Mouse (Mus musculus) hindbrain, embryonic 15.5 days (tissue): ENCODE data around the gene Rfc5. TPM values are rescaled to one million over a fixed set of nuclear protein-coding genes. Genes with fewer than 3 reads are reported as not detected.
A peak's percentile ranks its signal among the peaks of the same experiment; 100 is the strongest.

ENCODE experiments used
- ATAC-seq: fragments of 200-750 bp; cut with Nextera tagmentation; 2 replicates; pipeline ENCODE4 v1.8.0; 2017; ENCODE audit warnings: low read depth, moderate number of reproducible peaks, moderate TSS enrichment; ENCODE audit not compliant: low FRiP score
- H3K27ac ChIP-seq: fragments of 300-500 bp; sonication (generic); replicated peaks from 2 replicates; pipeline ENCODE4 v1.5.1; 2015; ENCODE audit warnings: mild to moderate bottlenecking, inconsistent platforms
- H3K27me3 ChIP-seq: fragments of 300-500 bp; sonication (generic); 2 replicates; pipeline ENCODE4 v1.6.1; 2015; ENCODE audit warnings: control low read depth, inconsistent platforms
- H3K36me3 ChIP-seq: fragments of 300-500 bp; sonication (generic); 2 replicates; pipeline ENCODE4 v1.6.1; 2015; ENCODE audit warnings: control low read depth, inconsistent platforms
- H3K4me1 ChIP-seq: fragments of 300-500 bp; sonication (generic); replicated peaks from 2 replicates; pipeline ENCODE4 v1.6.1; 2015; ENCODE audit warnings: control low read depth, inconsistent platforms
- H3K4me2 ChIP-seq: fragments of 300-500 bp; sonication (generic); 2 replicates; pipeline ENCODE4 v1.6.1; 2015; ENCODE audit warnings: moderate library complexity, mild to moderate bottlenecking, inconsistent platforms
- H3K4me3 ChIP-seq: fragments of 300-500 bp; sonication (generic); 2 replicates; pipeline ENCODE4 v1.5.1; 2015; ENCODE audit warnings: mild to moderate bottlenecking, inconsistent platforms
- H3K9ac ChIP-seq: fragments of 300-500 bp; sonication (generic); 2 replicates; pipeline ENCODE4 v1.6.1; 2015; ENCODE audit warnings: inconsistent platforms
- H3K9me3 ChIP-seq: fragments of 300-500 bp; sonication (generic); 2 replicates; pipeline ENCODE4 v1.6.1; 2016; ENCODE audit warnings: control low read depth, inconsistent platforms
- WGBS: fragments of 180-500 bp; shearing (Covaris S2); methylation state at CpG from one replicate; pipeline ENCODE4 v1.1.7; 2015; 5-methylcytosine and 5-hydroxymethylcytosine counted together
- polyA plus RNA-seq: library from polyadenylated mRNA; unstranded; fragments of >200 nt; fragmentation: Nextera tagmentation; extraction: Ambion mirVana; gene quantifications from 2 replicates; pipeline ENCODE4 v1.2.1, GENCODE M21; 2015

Rfc5 gene
- polyA plus RNA-seq, 1 experiment from 2014 or later = 30.2 TPM

DNA sequence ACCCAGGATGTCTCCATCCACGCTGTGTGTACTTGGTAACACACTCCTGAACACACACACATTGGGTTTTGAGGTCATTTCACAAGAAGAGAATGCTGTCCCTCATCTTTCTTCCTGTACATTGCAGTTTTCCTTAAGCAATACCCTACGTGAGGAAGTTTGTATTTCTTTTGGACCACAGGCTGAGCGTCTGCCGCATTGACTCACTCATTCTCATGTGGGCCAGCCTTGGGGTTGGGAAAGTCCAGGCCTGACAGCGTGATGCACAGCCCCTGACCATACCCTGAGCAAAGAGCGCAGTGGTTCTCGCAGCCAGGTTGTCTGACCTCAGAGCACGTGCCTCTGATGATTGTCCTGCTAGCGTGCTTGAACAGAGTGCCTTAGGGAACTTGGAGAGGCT, 15.4 kb downstream of the Rfc5 start:
- Histone ChIP-seq H3K36me3 (peaks cover 63% of the 10 kb centered on the region), H3K9ac (no peak overlapping the region), H3K4me1 (no peaks in the 10 kb centered on the region), H3K27me3 (no peaks in the 10 kb centered on the region), H3K9me3 (no peaks in the 10 kb centered on the region), H3K4me3 (no peak overlapping the region), H3K27ac (no peak overlapping the region), H3K4me2 (no peak overlapping the region)
- ATAC-seq = no peak
- 95% methylated on average over 9 of the region's 9 CpGs for WGBS

DNA sequence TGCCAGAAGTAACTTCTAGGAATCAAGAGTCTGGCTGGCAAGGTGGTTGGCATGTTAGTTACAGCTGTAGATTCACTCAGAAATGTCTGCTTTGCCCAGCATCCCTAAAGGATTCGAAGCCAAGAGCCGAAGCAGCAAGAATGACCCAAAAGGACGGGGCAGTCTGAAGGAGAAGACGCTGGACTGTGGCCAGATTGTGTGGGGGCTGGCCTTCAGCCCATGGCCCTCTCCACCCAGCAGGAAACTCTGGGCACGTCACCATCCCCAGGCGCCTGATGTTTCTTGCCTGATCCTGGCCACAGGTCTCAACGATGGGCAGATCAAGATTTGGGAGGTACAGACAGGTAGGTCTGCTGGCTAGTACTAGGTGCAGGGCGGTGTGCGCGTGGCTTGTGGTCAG, 18.3 kb downstream of the Rfc5 start:
- 84% methylated on average over 10 of the region's 10 CpGs for WGBS
- no peak for ATAC-seq
- Histone ChIP-seq H3K27ac (no peak overlapping the region), H3K9ac (no peak overlapping the region), H3K4me1 (no peaks in the 10 kb centered on the region), H3K36me3 (peaks cover 55% of the 10 kb centered on the region), H3K4me3 (no peak overlapping the region), H3K27me3 (no peaks in the 10 kb centered on the region), H3K4me2 (no peak overlapping the region), H3K9me3 (no peaks in the 10 kb centered on the region)

DNA sequence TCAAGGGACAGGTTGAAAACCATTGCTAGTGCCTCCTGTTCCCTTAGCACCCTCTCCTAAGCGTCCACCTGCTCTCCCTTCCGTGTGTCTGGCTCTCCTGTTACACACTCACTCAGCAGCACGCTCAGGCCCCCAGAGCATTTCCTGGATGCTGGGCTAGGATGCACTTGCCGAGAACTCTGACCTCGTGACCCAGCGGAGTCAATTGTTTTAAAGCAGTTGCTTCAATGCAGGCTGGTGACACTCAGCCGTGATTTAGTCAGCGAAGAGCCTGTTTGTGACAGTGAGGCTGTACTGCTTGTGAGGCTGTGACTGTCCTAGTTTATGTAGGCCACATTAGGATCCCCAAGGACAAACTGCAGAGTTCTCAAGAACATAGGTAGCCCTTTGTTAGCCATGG, 21.6 kb downstream of the Rfc5 start:
- 39% methylated on average over 8 of the region's 8 CpGs for WGBS
- Histone ChIP-seq H3K4me1 (peaks cover 5% of the 10 kb centered on the region; the same call in 1 of the 2 replicates), H3K27me3 (no peaks in the 10 kb centered on the region), H3K9ac (no peak overlapping the region), H3K4me3 (no peak overlapping the region), H3K4me2 (no peak overlapping the region), H3K36me3 (peaks cover 42% of the 10 kb centered on the region), H3K9me3 (no peaks in the 10 kb centered on the region), H3K27ac (no peak overlapping the region)
- ATAC-seq = no peak

DNA sequence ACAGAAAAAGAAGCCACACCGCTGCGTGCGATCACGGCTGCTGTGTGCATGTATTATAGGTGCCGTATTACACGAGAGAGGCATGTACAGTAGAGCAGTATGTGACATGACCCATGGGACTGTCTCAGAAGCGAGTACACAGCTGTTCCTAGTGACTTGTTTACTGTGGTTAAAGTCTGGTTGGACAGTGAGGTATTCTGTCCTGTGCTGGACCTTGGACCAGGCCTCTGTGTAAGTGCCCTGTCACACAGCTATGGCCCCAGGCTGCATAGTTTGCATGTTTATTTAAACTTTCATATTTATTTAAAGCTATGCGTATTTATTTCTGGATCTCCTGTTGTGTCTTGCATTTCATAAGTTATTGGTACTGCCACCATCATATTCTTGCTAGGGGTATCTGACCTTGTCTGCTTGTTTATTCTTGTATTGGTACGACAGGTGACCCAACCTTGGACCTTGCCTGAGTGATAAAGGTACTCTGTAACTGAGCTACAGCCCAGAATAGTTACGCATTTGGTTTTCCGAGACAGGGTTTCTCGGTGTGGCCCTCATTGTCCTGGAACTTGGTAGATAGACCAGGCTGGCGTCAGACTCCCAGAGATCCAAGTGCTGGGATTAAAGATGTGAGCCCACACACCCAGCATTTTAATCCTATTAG, 22.8 kb downstream of the Rfc5 start:
- WGBS = 92% methylated on average over 13 of the region's 13 CpGs
- H3K27me3 ChIP-seq = no peaks in the 10 kb centered on the region
- H3K4me1 ChIP-seq = peaks cover 8% of the 10 kb centered on the region
- ATAC-seq = no peak
- no peak overlapping the region for H3K4me2 ChIP-seq
- H3K36me3 ChIP-seq = peaks cover 31% of the 10 kb centered on the region
- H3K27ac ChIP-seq = no peak overlapping the region
- H3K9ac ChIP-seq = no peak overlapping the region
- H3K9me3 ChIP-seq = no peaks in the 10 kb centered on the region
- H3K4me3 ChIP-seq = no peak overlapping the region

DNA sequence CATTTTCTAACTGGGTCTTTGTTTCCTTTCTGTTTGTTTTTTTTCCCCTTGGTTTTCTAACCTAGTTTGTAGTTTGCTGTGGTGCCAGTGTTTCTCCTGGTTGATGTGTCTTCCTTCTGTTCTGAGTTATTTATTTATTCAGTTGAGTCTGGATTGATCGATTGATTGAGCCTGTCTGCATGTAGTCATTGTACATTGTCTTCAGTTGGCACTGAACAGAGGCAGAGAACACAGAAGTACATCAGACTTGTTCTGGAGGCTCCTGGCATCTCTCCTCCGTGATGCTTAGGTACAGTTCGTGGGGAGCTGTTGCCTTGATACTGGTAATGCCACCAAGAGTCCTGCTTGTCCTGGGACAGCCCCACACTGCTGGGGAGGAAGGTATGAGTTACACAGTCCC, 24.0 kb downstream of the Rfc5 start:
- H3K9me3 ChIP-seq = no peaks in the 10 kb centered on the region
- H3K36me3 ChIP-seq = peaks cover 25% of the 10 kb centered on the region
- ATAC-seq = no peak
- no peaks in the 10 kb centered on the region for H3K27me3 ChIP-seq
- no peak overlapping the region for H3K4me2 ChIP-seq
- H3K27ac ChIP-seq = no peak overlapping the region
- H3K4me1 ChIP-seq = peaks cover 20% of the 10 kb centered on the region
- no peak overlapping the region for H3K9ac ChIP-seq
- no peak overlapping the region for H3K4me3 ChIP-seq
- WGBS = 85% methylated on average over 3 of the region's 3 CpGs

DNA sequence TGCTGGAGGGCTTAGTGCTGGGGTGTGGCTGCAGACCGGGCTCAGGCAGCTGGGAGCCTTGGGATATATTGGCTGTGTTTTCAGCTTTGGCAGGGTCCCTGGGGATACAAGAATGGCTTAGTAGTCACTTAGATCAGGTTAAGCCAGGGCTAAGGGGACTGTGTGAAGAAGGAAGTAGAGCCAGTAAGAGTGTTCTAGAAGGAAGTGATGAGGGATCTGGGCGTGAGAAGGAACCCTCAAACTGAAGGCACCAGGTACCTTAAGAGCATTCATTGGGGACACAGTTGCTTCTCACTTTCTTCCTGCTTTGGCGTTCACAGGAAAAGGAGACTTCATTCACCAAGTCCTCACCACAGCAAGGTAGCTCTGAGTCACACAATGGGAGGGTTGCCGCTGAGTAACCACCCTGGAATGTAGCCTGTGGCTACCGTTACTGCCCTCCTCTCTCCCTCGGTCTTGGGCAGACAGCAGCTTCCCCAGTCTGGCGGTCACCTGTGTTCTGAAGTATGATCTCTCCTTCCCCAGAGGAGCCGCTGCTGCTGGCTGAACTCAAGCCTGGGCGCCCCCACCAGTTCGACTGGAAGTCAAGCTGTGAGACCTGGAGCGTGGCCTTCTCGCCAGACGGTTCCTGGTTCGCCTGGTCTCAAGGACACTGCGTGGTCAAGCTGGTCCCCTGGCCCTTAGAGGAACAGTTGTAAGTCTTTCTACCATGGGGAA, 25.6 kb downstream of the Rfc5 start:
- peaks cover 36% of the 10 kb centered on the region for H3K4me1 ChIP-seq
- no peak for ATAC-seq
- H3K36me3 ChIP-seq = peaks cover 17% of the 10 kb centered on the region
- H3K27ac ChIP-seq = no peak overlapping the region
- WGBS = 63% methylated on average over 15 of the region's 15 CpGs
- H3K4me3 ChIP-seq = no peak overlapping the region
- H3K9me3 ChIP-seq = no peaks in the 10 kb centered on the region
- H3K9ac ChIP-seq = no peak overlapping the region
- no peak overlapping the region for H3K4me2 ChIP-seq
- no peaks in the 10 kb centered on the region for H3K27me3 ChIP-seq

DNA sequence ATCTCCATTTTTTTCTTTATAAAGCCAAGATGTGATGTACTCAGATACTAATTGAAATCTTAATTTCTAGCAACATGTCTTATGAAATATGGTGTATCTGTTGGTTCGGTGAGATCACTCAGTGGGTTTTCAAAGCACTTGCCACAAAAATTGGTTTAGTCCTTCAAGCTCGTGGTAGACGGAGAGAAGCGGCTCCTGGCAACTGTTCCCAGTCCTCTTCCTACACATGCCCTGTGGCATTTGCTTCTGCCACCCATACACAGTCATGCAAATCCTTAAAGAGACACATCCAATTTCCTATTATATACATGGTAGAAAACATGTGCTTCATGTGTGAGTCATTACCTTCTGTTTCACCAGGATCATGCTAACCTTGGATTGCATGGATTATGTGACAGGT, 27.3 kb downstream of the Rfc5 start:
- no peak overlapping the region for H3K9ac ChIP-seq
- no peak overlapping the region for H3K4me2 ChIP-seq
- no peak overlapping the region for H3K27ac ChIP-seq
- H3K36me3 ChIP-seq = peaks cover 17% of the 10 kb centered on the region
- H3K4me1 ChIP-seq = peaks cover 39% of the 10 kb centered on the region
- no peak overlapping the region for H3K4me3 ChIP-seq
- H3K27me3 ChIP-seq = no peaks in the 10 kb centered on the region
- WGBS = 77% methylated on average over 4 of the region's 4 CpGs
- no peaks in the 10 kb centered on the region for H3K9me3 ChIP-seq
- no peak for ATAC-seq

DNA sequence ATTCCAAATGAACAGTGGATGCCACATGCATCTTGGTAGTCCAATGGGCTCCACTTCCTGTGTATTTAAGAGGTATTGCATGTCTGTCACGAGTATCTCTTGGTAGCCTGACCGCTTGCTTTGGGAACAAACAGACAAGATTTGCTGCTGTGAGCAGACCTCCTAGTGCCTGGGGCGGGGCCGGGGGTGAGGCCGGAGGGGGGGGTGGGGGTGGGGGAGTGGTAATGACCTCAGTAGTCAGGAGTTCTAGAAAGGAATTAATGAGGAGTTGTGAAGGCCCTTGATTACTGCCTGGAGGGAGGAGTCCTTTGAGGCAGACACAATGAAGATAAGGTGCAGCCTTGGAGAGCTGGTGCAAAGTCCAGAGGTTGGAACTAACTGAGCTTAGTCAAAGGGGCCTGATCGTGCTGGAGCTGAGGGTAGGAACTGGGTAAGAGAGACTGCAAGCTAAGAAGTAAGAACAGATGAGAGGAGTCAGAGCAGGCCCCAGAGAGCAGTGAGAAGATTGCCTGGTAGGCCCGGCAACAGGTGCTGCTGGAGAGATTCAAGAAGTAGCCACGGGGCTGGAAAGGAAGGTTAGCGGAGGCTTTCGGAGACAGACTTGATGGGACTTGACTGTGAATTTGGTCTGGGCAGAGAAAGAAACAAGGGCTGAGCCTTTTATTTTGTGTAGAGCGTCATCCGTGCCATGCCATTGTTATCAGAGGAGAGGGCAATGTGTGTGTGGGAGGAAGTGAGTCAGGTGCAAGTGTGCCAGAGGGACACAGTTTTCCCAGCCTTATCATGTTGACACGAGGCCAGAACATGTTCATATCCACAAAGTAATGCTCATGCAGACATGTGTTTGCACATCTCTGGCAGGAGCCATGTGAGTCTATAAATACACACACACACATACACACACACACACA, 28.0 kb downstream of the Rfc5 start:
- no peaks in the 10 kb centered on the region for H3K9me3 ChIP-seq
- no peak for ATAC-seq
- H3K27ac ChIP-seq = no peak overlapping the region
- H3K9ac ChIP-seq = no peak overlapping the region
- H3K27me3 ChIP-seq = no peaks in the 10 kb centered on the region
- peaks cover 45% of the 10 kb centered on the region for H3K4me1 ChIP-seq
- H3K4me3 ChIP-seq = no peak overlapping the region
- no peak overlapping the region for H3K4me2 ChIP-seq
- 46% methylated on average over 13 of the region's 13 CpGs for WGBS
- peaks cover 15% of the 10 kb centered on the region for H3K36me3 ChIP-seq

DNA sequence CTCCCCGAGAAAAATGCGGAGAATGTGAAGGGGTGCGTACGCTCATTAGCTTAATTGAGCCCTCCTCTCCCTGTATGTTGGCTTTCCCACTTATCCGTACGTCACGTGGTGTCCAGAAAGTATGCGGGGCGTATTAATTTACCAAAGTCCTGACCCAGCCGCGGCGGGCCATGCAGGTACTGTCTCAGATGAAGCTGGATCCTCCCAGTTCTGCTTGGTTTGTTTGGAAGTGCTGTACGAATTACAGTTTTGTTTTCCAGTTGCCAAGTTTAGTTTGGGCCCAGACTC, 28.7 kb downstream of the Rfc5 start:
- 58% methylated on average over 13 of the region's 13 CpGs for WGBS
- Histone ChIP-seq H3K36me3 (peaks cover 8% of the 10 kb centered on the region; the same call in 1 of the 2 replicates), H3K4me2 (no peak overlapping the region), H3K27me3 (no peaks in the 10 kb centered on the region), H3K9me3 (no peaks in the 10 kb centered on the region), H3K9ac (no peak overlapping the region), H3K4me1 (peaks cover 51% of the 10 kb centered on the region), H3K4me3 (no peak overlapping the region), H3K27ac (no peak overlapping the region)
- ATAC-seq = no peak

DNA sequence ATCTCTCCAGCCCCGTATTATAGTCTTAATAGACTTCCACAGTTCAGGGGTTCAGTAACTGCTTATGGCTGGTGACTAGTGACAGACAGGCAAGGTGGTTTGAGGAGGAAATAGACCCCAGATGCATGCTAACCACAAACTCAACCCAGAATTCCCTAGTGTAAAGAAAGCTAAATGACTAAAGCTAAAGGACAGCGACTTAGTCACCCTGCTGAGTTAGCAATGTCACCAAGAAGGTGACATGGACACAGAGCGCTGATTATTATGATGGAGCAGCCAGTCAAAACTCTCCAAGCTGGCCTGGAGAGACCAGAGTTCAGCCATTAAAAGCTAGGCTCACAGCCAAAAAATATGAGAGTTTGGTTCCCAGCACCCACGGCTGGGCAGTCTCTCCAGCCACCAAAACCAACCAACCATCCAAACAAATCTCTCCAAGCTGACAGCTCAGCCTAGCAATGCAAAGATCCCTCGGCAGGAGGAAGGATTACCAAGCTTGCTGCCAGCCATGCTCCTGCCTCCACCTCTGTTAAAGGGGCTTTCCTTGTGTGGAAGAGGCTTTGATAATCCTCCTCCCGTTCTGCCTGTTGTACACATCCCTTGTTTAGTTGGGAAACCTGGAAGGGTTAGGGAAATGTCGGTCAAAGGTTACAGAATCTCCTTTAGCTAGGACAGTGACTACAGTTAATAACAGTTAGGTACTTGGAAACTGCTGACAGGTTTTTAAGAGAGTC, 29.2 kb downstream of the Rfc5 start:
- Histone ChIP-seq H3K27me3 (no peaks in the 10 kb centered on the region), H3K9ac (no peak overlapping the region), H3K36me3 (peaks cover 4% of the 10 kb centered on the region; the same call in 1 of the 2 replicates), H3K4me2 (no peak overlapping the region; the same call in 1 of the 2 replicates), H3K4me1 (peaks cover 52% of the 10 kb centered on the region), H3K9me3 (no peaks in the 10 kb centered on the region), H3K4me3 (no peak overlapping the region), H3K27ac (no peak overlapping the region)
- ATAC-seq = no peak
- 45% methylated on average over 7 of the region's 7 CpGs for WGBS

DNA sequence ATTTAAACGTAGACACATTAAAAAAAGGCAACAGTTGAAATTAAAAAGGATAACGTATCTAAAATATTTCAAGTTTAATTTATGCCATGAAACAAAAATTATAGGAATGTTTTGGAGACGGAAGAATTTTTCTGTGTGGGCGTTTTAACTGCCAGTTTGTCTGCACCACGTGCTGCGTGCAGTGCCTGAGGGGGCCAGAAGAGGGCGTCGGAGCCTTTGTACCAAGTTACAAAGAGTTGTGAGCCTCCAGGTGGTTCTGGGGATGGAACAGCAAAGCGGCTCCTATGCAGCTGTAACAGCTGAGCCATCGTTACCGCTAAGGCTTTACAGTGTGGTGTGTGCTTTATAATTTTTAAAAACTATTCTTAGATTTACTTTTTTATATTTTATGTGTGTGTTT, 30.1 kb downstream of the Rfc5 start:
- H3K9ac ChIP-seq = no peak overlapping the region
- H3K27ac ChIP-seq = no peak overlapping the region
- H3K9me3 ChIP-seq = no peaks in the 10 kb centered on the region
- H3K4me2 ChIP-seq = peak overlapping the region; percentile 96
- peaks cover 52% of the 10 kb centered on the region for H3K4me1 ChIP-seq
- H3K36me3 ChIP-seq = peaks cover under 1% of the 10 kb centered on the region; the same call in 1 of the 2 replicates
- ATAC-seq = no peak
- 32% methylated on average over 11 of the region's 11 CpGs for WGBS
- H3K4me3 ChIP-seq = peak overlapping the region; percentile 97
- H3K27me3 ChIP-seq = no peaks in the 10 kb centered on the region
